Mouse (Mus musculus) stomach, embryonic 16.5 days (tissue): Measurements from ENCODE around the gene Krt4. TPM values are rescaled to one million over a fixed set of nuclear protein-coding genes. Genes with fewer than 3 reads are reported as not detected.

Experiments
- ATAC-seq: fragments of 200-750 bp; cut with Nextera tagmentation; 2 replicates; pipeline ENCODE4 v1.8.0; 2017; ENCODE audit warnings: moderate number of reproducible peaks, moderate TSS enrichment; ENCODE audit not compliant: insufficient read depth, low FRiP score
- H3K27ac ChIP-seq: fragments of 300-500 bp; sonication (generic); 2 replicates; pipeline ENCODE4 v1.5.1; 2014; ENCODE audit warnings: low read length
- H3K27me3 ChIP-seq: fragments of 300-500 bp; sonication (generic); 2 replicates; pipeline ENCODE4 v1.6.1; 2014; ENCODE audit warnings: low read length, control low read depth, mixed read lengths; ENCODE audit not compliant: control insufficient read depth, insufficient read depth
- H3K36me3 ChIP-seq: fragments of 300-500 bp; sonication (generic); 2 replicates; pipeline ENCODE4 v1.6.1; 2014; ENCODE audit warnings: low read length; ENCODE audit not compliant: control insufficient read depth, insufficient read depth
- H3K4me1 ChIP-seq: fragments of 300-500 bp; sonication (generic); 2 replicates; pipeline ENCODE4 v1.6.1; 2014; ENCODE audit warnings: low read length, control low read depth, mixed read lengths; ENCODE audit not compliant: control insufficient read depth, insufficient read depth
- H3K4me2 ChIP-seq: fragments of 300-500 bp; sonication (generic); 2 replicates; pipeline ENCODE4 v1.6.1; 2014; ENCODE audit warnings: low read depth, low read length, mixed read lengths
- H3K4me3 ChIP-seq: fragments of 300-500 bp; sonication (generic); replicated peaks from 2 replicates; pipeline ENCODE4 v1.5.1; 2014; ENCODE audit warnings: mild to moderate bottlenecking, low read length
- H3K9ac ChIP-seq: fragments of 300-500 bp; sonication (generic); 2 replicates; pipeline ENCODE4 v1.6.1; 2014; ENCODE audit warnings: low read length
- H3K9me3 ChIP-seq: fragments of 300-500 bp; sonication (generic); replicated peaks from 2 replicates; pipeline ENCODE4 v1.6.1; 2016; ENCODE audit warnings: low read length, control low read depth; ENCODE audit not compliant: control insufficient read depth
- WGBS: fragments of 180-500 bp; shearing (Covaris S2); extraction: QIAGEN DNeasy Blood & Tissue Kit; methylation state at CpG from one replicate; pipeline ENCODE4 v1.1.7; 2014; 5-methylcytosine and 5-hydroxymethylcytosine counted together
- polyA plus RNA-seq: library from polyadenylated mRNA; unstranded; fragments of >200 nt; fragmentation: Nextera tagmentation; extraction: Ambion mirVana; gene quantifications from 2 replicates; pipeline ENCODE4 v1.2.1, GENCODE M21; 2015

The Krt4 gene
- 2,205 and 3,875 TPM in 2 replicates for polyA plus RNA-seq

- ATAC-seq = no peak
- peak within 1 kb of the TSS; percentile 7 for H3K4me3 ChIP-seq
- H3K27me3 ChIP-seq = no peaks in the 10 kb centered on the region
- no peaks in the 10 kb centered on the region for H3K9me3 ChIP-seq
- no peak within 1 kb of the TSS for H3K4me2 ChIP-seq
- H3K27ac ChIP-seq = peak within 1 kb of the TSS; percentile 53
- peaks cover 14% of the 10 kb centered on the region; the same call in 1 of the 2 replicates for H3K4me1 ChIP-seq
- no peaks in the 10 kb centered on the region for H3K36me3 ChIP-seq
- H3K9ac ChIP-seq = no peak within 1 kb of the TSS
- 64% methylated on average over 11 of the region's 11 CpGs for WGBS
Observed at GRCm38 (mm10) chr15:101924635-101925034, at the start of gene Krt4. TSS of gene Krt4 (minus strand) at chr15:101924735.

- Histone ChIP-seq H3K9ac (peak overlapping the region; percentile 53), H3K4me2 (no peak overlapping the region)
Observed at GRCm38 (mm10) chr15:101973414-101974077, 49.0 kb upstream of the Krt4 start.

DNA sequence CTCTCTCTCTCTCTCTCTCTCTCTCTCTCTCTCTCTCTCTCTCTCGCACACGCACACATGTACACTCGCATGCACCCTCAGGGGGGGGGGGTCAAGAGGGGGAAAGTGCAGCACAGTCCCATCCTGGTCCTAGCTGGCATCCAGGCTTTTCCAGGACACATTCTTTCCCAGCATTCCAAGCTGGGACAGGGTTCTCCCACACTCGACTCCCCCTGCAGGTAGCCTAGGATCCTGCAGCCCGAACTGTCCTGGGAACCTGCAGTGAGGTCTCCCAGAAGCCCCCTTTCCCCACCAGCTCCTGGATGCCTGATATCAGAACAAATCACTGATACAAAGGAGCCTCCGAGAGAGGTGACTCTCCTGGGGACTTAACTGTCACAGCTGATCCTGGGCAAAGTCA is 46.0 kb upstream of the Krt4 start:
- Histone ChIP-seq H3K27ac (peak overlapping the region; percentile 8; the same call in 1 of the 2 replicates), H3K27me3 (no peaks in the 10 kb centered on the region), H3K4me1 (peaks cover 24% of the 10 kb centered on the region), H3K4me2 (no peak overlapping the region), H3K9me3 (no peaks in the 10 kb centered on the region), H3K36me3 (no peaks in the 10 kb centered on the region), H3K9ac (0 out of 2 replicates have a peak overlapping the region, but pooled peaks have one; percentile 3), H3K4me3 (no peak overlapping the region)
- WGBS = 11% methylated on average over 3 of the region's 6 CpGs
- ATAC-seq = no peak

More at GRCm38 (mm10) chr15:101973414-101974077, 49.0 kb upstream of the Krt4 start:
- Histone ChIP-seq H3K27ac (peak overlapping the region; percentile 94), H3K9me3 (no peaks in the 10 kb centered on the region), H3K27me3 (no peaks in the 10 kb centered on the region), H3K4me3 (no peak overlapping the region), H3K36me3 (no peaks in the 10 kb centered on the region), H3K4me1 (peaks cover 41% of the 10 kb centered on the region)
- peak; percentile 7; the same call in 1 of the 2 replicates for ATAC-seq
- 13% methylated on average over 15 of the region's 15 CpGs for WGBS

DNA sequence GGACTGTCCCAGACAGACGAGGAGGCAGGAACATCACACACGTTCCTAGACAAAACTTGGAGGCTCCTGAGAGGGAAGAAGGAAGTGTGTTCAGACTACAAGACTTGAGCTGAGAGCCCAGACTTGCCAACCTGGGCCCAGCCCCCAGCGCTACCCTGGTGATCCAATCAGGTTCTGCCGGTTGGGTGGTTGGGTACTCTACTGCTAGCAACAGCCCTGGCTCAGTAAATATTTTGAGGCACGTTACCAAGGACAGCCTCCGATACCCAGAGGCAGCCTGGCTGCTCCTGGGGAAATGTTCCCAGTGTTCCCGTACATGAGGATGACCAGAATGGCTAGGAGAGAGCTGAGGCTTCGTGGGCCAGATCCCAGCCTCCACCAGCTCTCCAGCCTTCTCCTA is 42.3 kb upstream of the Krt4 start:
- Histone ChIP-seq H3K9ac (no peak overlapping the region), H3K36me3 (no peaks in the 10 kb centered on the region), H3K4me3 (no peak overlapping the region), H3K4me1 (peaks cover 13% of the 10 kb centered on the region), H3K9me3 (no peaks in the 10 kb centered on the region), H3K27ac (peak overlapping the region; percentile 79), H3K27me3 (no peaks in the 10 kb centered on the region), H3K4me2 (no peak overlapping the region)
- 53% methylated on average over 8 of the region's 8 CpGs for WGBS
- peak; percentile 89 for ATAC-seq

DNA sequence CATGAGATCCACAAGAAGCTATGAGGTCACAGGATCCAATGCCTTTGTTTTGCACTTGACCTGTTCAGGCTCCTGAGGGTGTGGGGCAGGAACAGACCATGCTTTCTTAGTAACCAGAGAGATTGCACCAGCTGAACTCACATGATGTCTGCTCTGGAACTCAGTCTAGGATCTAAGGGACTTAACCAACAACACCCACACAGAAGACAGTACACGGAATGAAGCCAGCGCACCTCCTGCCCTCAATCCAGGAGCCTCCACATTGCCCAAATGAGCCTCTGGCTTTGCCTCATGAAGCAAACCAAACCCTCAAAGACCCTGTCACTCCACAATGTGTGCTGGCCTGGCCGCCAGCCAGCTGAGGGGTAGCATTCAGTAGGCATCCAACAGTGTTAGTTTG is 34.4 kb upstream of the Krt4 start:
- WGBS = 85% methylated on average over 3 of the region's 3 CpGs

GRCm38 (mm10) chr15:101954187-101954586 is 29.7 kb upstream of the Krt4 start, which contains the start of gene Krt78:
TSS of gene Krt78 (minus strand) at chr15:101954287.
- H3K4me3 ChIP-seq = no peak within 1 kb of the TSS
- H3K27me3 ChIP-seq = no peaks in the 10 kb centered on the region
- H3K36me3 ChIP-seq = no peaks in the 10 kb centered on the region
- peak within 1 kb of the TSS; percentile 93 for H3K27ac ChIP-seq
- H3K4me1 ChIP-seq = peaks cover 13% of the 10 kb centered on the region
- WGBS = 86% methylated on average over 9 of the region's 9 CpGs
- H3K9ac ChIP-seq = 0 out of 2 replicates have a peak within 1 kb of the TSS, but pooled peaks have one; percentile 37
- H3K4me2 ChIP-seq = peak within 1 kb of the TSS; percentile 5; the same call in 1 of the 2 replicates
- no peak for ATAC-seq
- no peaks in the 10 kb centered on the region for H3K9me3 ChIP-seq

More for the DNA sequence above, 34.4 kb upstream of the Krt4 start:
- no peaks in the 10 kb centered on the region for H3K4me1 ChIP-seq
- no peak overlapping the region for H3K4me3 ChIP-seq
- H3K9me3 ChIP-seq = no peaks in the 10 kb centered on the region
- no peak overlapping the region for H3K27ac ChIP-seq
- ATAC-seq = no peak
- no peak overlapping the region for H3K9ac ChIP-seq
- H3K4me2 ChIP-seq = no peak overlapping the region
- no peaks in the 10 kb centered on the region for H3K27me3 ChIP-seq
- no peaks in the 10 kb centered on the region for H3K36me3 ChIP-seq

DNA sequence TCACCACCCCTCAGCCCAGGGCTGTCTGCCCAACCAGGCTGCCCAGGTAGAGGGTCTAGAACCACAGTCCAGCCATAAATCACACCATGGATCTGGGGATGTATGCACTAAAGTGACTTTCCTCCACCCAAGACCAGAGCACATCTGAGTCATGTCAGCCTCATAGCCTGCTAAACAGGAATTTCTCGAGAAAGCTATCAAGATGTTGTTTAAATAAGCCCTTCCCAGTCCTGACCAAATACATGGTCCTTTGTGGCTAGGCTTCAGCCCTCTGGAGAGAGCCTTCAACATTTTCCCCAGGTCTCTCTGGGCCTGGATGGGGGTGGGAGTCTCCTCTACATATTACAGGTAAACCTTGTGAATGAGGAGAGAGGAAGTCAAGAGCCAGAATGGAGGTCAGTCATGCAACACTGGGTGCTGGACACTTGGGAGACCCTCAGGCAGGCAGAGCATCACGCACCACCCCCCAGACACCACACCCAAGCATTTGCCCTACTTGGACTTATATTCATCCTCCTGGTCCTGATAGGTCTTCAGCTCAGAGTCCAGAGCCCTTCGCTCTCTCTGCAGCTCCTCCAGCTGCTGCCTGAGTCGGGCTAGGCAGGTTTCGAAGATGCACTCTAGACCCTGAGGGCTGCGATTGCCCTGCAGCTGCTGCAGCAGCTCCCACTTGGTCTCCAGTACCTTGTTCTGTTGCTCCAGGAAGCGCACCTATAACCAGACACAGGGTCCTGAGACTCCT is 28.4 kb upstream of the Krt4 start:
- no peaks in the 10 kb centered on the region for H3K9me3 ChIP-seq
- ATAC-seq = peak; percentile 87
- WGBS = 63% methylated on average over 7 of the region's 7 CpGs
- H3K9ac ChIP-seq = peak overlapping the region; percentile 51; the same call in 1 of the 2 replicates
- no peaks in the 10 kb centered on the region for H3K36me3 ChIP-seq
- no peaks in the 10 kb centered on the region for H3K27me3 ChIP-seq
- H3K4me3 ChIP-seq = no peak overlapping the region
- peak overlapping the region; percentile 93 for H3K27ac ChIP-seq
- peak overlapping the region; percentile 5; the same call in 1 of the 2 replicates for H3K4me2 ChIP-seq
- H3K4me1 ChIP-seq = peaks cover 13% of the 10 kb centered on the region

- peaks cover 5% of the 10 kb centered on the region; the same call in 1 of the 2 replicates for H3K4me1 ChIP-seq
- no peaks in the 10 kb centered on the region for H3K9me3 ChIP-seq
- H3K4me3 ChIP-seq = no peak overlapping the region
- H3K27me3 ChIP-seq = no peaks in the 10 kb centered on the region
- no peak overlapping the region for H3K9ac ChIP-seq
- H3K4me2 ChIP-seq = no peak overlapping the region
- no peak overlapping the region for H3K27ac ChIP-seq
- no peak; the same call in 1 of the 2 replicates for ATAC-seq
- H3K36me3 ChIP-seq = no peaks in the 10 kb centered on the region
- 80% methylated on average over 1 of the region's 1 CpGs for WGBS
Observed at GRCm38 (mm10) chr15:101945430-101945829, 20.9 kb upstream of the Krt4 start.

DNA sequence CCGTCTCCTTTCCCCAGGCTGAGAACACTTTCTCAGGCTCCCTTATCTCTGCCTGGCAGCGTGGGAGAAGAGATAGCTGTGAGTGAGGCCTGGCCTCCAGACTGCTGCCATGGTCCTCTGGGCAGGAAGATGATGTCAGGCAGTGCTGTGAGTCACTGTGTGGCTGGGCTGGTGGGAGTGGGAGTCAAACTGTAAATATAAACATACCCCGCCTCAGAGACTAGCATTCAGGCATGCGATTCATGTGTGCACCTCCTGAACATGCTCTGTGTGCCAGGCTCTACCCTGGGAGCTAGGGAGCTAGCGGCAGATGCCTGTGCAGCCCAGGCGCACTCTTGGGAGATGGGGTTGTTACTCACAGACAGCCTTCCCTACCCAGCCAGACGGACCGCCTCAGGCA is 17.4 kb upstream of the Krt4 start:
- Histone ChIP-seq H3K4me2 (no peak overlapping the region), H3K9ac (0 out of 2 replicates have a peak overlapping the region, but pooled peaks have one; percentile 25), H3K9me3 (no peaks in the 10 kb centered on the region), H3K4me3 (no peak overlapping the region), H3K27ac (no peak overlapping the region), H3K36me3 (no peaks in the 10 kb centered on the region), H3K27me3 (no peaks in the 10 kb centered on the region), H3K4me1 (peaks cover 5% of the 10 kb centered on the region; the same call in 1 of the 2 replicates)
- 40% methylated on average over 8 of the region's 8 CpGs for whole genome bisulfite sequencing
- ATAC-seq = no peak
